Mouse (Mus musculus) T-cell, adult 2 months (primary cell): ENCODE measurements around the gene Scn10a.
A peak's percentile ranks its signal among the peaks of the same experiment; 100 is the strongest.

Source experiments
- DNase-seq: peaks from one replicate; pipeline ENCODE4 v3.0.0; 2022; ENCODE audit warnings: low spot score

The Scn10a gene

GRCm38 (mm10) chr9:119719222-119719621, at the start of gene Scn10a:
Scn10a (minus strand) TSS chr9:119719322.
- no peak for DNase-seq

GRCm38 (mm10) chr9:119768585-119768984, 49.5 kb upstream of the Scn10a start:
- DNase-seq: peak; percentile 34

GRCm38 (mm10) chr9:119760226-119760625, 41.1 kb upstream of the Scn10a start:
- DNase-seq: no peak

- no peak for DNase-seq
These were observed 40.3 kb upstream of the Scn10a start for GRCm38 (mm10) chr9:119759457-119759856.

- peak; percentile 32 for DNase-seq
These were observed 32.4 kb upstream of the Scn10a start for GRCm38 (mm10) chr9:119751507-119751906.

- DNase-seq: no peak
These were observed 30.0 kb upstream of the Scn10a start for GRCm38 (mm10) chr9:119749112-119749511.

- peak; percentile 81 for DNase-seq
These were observed 24.8 kb upstream of the Scn10a start for GRCm38 (mm10) chr9:119743900-119744299.

GRCm38 (mm10) chr9:119743312-119743711, 24.2 kb upstream of the Scn10a start:
- DNase-seq: no peak

GRCm38 (mm10) chr9:119741101-119741786, 22.1 kb upstream of the Scn10a start:
- no peak for DNase-seq

GRCm38 (mm10) chr9:119728412-119729097, 9.4 kb upstream of the Scn10a start:
- no peak for DNase-seq

GRCm38 (mm10) chr9:119726990-119727389, 7.9 kb upstream of the Scn10a start:
- DNase-seq: no peak

GRCm38 (mm10) chr9:119725293-119725862, 6.3 kb upstream of the Scn10a start:
- DNase-seq: no peak

GRCm38 (mm10) chr9:119706700-119707099, 12.4 kb downstream of the Scn10a start:
- no peak for DNase-seq

GRCm38 (mm10) chr9:119691505-119691904, 27.6 kb downstream of the Scn10a start:
- DNase-seq: no peak

- no peak for DNase-seq
These were observed 28.1 kb downstream of the Scn10a start for GRCm38 (mm10) chr9:119691001-119691400.

GRCm38 (mm10) chr9:119687893-119688292, 31.2 kb downstream of the Scn10a start:
- DNase-seq: no peak

- DNase-seq: peak; percentile 8
These were observed 32.9 kb downstream of the Scn10a start for GRCm38 (mm10) chr9:119686187-119686586.

GRCm38 (mm10) chr9:119680896-119681295, 38.2 kb downstream of the Scn10a start:
- no peak for DNase-seq

GRCm38 (mm10) chr9:119664109-119664508, 55.0 kb downstream of the Scn10a start:
- no peak for DNase-seq

GRCm38 (mm10) chr9:119656111-119656510, 63.0 kb downstream of the Scn10a start:
- DNase-seq: no peak

- no peak for DNase-seq
These were observed 65.4 kb downstream of the Scn10a start for GRCm38 (mm10) chr9:119653758-119654157.

GRCm38 (mm10) chr9:119646942-119647547, 72.1 kb downstream of the Scn10a start:
- peak; percentile 72 for DNase-seq

- DNase-seq: no peak
These were observed 77.1 kb downstream of the Scn10a start for GRCm38 (mm10) chr9:119641985-119642384.
